Mouse (Mus musculus) T-helper 2 cell (primary cell): Measurements from ENCODE around the gene Gm15557.

Source experiments
- in situ Hi-C: fragments of 300-600 bp; cut with MboI, MseI; formaldehyde crosslinking; loops from one replicate; pipeline ENCODE4 v1.15.1; 2025; ENCODE audit warnings: high pct_unique_total_duplicates

Gm15557 gene

GRCm38 (mm10) chr2:155940681-155941080 is at the start of gene Gm15557:
TSS of gene Gm15557 (plus strand) at chr2:155940728.
- in situ Hi-C loops: loop anchor here (5.0 kb wide), 1 partner anchor 88 kb away; no protein-coding TSS in a partner anchor

GRCm38 (mm10) chr2:155894307-155895045 is 46.1 kb upstream of the Gm15557 start:
- in situ Hi-C loops: no loop called here

- in situ Hi-C loops: no loop called here
Observed at GRCm38 (mm10) chr2:155895046-155895735, 45.3 kb upstream of the Gm15557 start.

DNA sequence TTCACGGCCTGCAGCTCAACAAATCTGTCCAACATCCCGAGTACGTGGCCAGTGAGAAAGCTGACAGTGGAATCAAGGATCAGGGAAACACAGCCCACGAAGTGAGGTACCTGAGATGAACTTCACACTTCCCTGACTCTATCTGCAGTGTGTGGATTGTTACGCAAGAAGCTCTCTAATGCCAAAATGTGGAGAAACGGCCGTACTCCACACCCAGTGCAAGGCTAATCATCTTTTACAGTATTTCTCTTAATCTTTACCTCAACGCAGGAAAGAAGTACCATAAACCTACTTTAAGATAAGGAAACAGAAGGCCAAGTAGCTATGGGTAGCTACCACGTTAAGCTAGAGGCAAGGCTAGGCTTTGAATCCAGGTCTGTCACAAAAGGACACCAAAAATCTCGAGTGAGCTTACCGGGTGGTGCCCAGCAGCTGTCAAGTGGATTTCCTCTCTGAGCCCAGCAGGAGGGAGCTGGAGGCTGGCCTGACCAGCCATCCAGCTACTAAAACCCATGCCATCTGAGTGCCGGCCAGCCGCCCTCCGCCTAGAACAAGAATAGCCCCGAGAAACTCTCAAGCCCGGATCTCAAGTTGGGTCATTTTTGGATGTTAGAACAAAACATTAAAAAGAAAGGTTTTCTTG is 37.4 kb upstream of the Gm15557 start:
- in situ Hi-C loops: no loop called here

GRCm38 (mm10) chr2:155903632-155904008 is 36.9 kb upstream of the Gm15557 start:
- in situ Hi-C loops: no loop called here

GRCm38 (mm10) chr2:155914684-155915083 is 25.8 kb upstream of the Gm15557 start:
- in situ Hi-C loops: no loop called here

- in situ Hi-C loops: no loop called here
Observed at GRCm38 (mm10) chr2:155923143-155923542, 17.4 kb upstream of the Gm15557 start.

DNA sequence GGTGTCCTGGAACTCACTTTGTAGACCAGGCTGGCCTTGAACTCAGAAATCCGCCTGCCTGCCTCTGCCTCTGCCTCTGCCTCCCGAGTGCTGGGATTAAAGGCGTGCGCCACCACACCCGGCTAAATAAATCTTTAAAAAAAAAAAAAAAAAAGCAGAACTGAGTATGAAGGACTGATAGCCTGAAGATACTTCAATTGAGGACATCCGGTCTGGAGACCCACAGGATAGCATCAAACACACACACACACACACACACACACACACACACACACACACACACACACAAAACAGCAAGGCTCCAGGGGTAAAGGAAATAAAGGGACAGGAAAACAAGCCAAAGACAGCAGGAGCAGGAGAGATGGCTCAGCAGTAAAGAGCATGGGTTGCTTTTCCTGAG is 15.3 kb upstream of the Gm15557 start:
- in situ Hi-C loops: loop anchor here (5.0 kb wide), 1 partner anchor 82 kb away; the partner anchor contains the start of genes 6430550D23Rik and Ergic3

- in situ Hi-C loops: loop anchor here (5.0 kb wide), 1 partner anchor 78 kb away; the partner anchor contains the start of genes 6430550D23Rik and Ergic3
Observed at GRCm38 (mm10) chr2:155928711-155929345, 11.7 kb upstream of the Gm15557 start.

- in situ Hi-C loops: loop anchor here (5.0 kb wide), 1 partner anchor 78 kb away; the partner anchor contains the start of genes 6430550D23Rik and Ergic3
Observed at GRCm38 (mm10) chr2:155929531-155930442, 10.7 kb upstream of the Gm15557 start, which contains the start of gene Uqcc1. TSS of gene Uqcc1 (minus strand) at chr2:155930310.

GRCm38 (mm10) chr2:155939897-155940529 is 515 bp upstream of the Gm15557 start:
- in situ Hi-C loops: loop anchor here (5.0 kb wide), 1 partner anchor 88 kb away; no protein-coding TSS in a partner anchor

- in situ Hi-C loops: loop anchor here (5.0 kb wide), 1 partner anchor 90 kb away; no protein-coding TSS in a partner anchor
Observed at GRCm38 (mm10) chr2:155941697-155942442, 1.3 kb downstream of the Gm15557 start.

DNA sequence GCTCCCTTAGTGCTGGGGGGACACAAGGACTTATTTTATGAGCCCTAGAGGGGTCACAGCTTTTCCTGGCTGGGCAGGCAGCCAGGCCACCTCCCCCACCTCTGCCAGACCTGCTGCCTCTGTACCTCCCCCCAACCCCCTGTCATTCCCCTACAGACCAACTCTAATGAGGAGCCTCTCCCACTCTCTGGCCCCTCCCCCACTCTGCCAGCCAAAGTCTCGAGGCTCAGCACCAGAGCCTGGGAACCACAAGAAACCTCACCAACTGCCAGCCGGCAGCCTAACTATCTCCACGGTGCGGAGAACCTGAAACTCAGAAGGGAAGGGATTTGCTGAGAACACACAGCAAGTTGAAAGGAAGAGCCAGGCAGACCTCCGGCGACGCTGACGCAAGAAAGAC is 2.9 kb downstream of the Gm15557 start:
- in situ Hi-C loops: loop anchor here (5.0 kb wide), 1 partner anchor 91 kb away; no protein-coding TSS in a partner anchor

DNA sequence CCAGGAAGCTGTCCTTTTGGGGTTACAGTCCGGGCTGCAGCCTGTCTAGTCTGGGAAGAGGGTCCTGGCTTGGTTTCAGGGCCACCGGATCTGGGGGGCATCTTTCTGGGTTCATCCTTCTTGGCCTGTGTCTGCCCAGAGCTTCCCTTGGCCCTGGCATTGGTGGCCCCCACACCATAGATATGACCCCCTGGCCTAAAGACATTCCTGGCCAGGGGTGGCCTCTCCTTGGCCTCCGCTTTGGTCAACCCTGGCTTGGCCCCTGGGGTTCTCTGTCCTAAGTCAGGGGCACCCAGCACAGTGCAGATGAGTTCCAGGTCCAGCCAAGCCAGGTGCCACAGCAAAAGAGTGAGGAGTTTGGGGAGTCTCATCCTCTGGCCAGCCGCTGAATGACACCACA is 4.2 kb downstream of the Gm15557 start:
- in situ Hi-C loops: loop anchor here (5.0 kb wide), 1 partner anchor 92 kb away; no protein-coding TSS in a partner anchor

- in situ Hi-C loops: no loop called here
Observed at GRCm38 (mm10) chr2:155945124-155945523, 4.6 kb downstream of the Gm15557 start, which contains the start of gene Gdf5. TSS of gene Gdf5 (minus strand) at chr2:155945367.

DNA sequence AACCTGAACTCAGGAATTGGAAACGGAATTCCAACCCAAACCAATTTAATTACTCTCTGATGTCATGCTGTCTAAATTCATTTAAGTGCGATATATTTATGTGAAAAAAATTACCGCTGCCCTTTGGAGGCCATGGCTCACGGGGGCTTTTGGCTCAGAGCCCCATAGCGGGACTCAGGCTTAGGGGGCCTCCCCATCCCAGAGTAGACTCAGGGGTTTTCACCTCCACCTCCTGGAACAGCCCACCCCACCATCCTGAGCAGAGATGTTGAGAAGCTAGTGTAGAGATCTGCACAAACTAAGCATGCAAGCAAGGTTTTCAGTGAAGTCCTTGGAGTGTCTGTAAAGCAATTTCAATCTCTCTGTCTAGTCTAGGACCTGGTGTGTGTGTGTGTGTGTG is 5.1 kb downstream of the Gm15557 start:
- in situ Hi-C loops: no loop called here

DNA sequence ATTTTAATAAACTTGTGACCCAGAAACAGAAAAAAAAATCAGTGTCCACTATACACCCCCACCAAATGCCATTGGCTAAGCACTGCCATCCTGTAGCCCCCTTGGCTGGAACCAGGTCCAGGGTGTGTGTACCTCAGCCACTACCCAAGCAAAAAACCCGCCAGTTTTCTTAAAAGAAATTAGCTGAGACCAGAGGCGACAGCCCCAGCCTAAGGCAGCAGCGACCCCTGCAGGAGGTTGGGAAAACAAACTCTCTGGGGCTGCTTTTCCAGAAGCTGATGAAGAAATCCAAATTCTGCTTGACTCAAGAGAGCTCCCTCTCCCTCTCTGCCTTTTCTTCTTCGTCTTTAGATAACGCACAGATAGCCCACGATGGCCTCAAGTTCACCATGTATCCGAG is 5.5 kb downstream of the Gm15557 start:
- in situ Hi-C loops: no loop called here

- in situ Hi-C loops: no loop called here
Observed at GRCm38 (mm10) chr2:155946499-155946898, 6.0 kb downstream of the Gm15557 start.

- in situ Hi-C loops: no loop called here
Observed at GRCm38 (mm10) chr2:155947390-155948002, 7.0 kb downstream of the Gm15557 start.
